Mouse (Mus musculus) urinary bladder, postnatal 36 days (tissue): ENCODE measurements at regions not wholly inside any gene's neighbourhood (a gene's known extent, or its start where the extent isn't known, plus 50 kb on each side); places are given as distances from the start of the nearest gene placed in this dataset.

Source experiments
- DNase-seq, 2 experiments: peaks; one replicate each; pipeline ENCODE4 v3.0.0; 2022; ENCODE audit warnings: low spot score in 2 of 2, mixed read lengths in 1 of 2

- DNase-seq = no peak
Measured at GRCm38 (mm10) chr6:127341604-127342003, 105.0 kb upstream of the Parp11 start.

GRCm38 (mm10) chr6:127348770-127349409 lies 97.8 kb upstream of the Parp11 start:
- no peak for DNase-seq

- no peak for DNase-seq
Measured at GRCm38 (mm10) chr6:127349479-127350110, 97.0 kb upstream of the Parp11 start.

GRCm38 (mm10) chr6:127351691-127352090 lies 94.9 kb upstream of the Parp11 start:
- DNase-seq = no peak

- no peak for DNase-seq
Measured at GRCm38 (mm10) chr6:127355112-127355511, 91.5 kb upstream of the Parp11 start.

GRCm38 (mm10) chr6:127356442-127356841 lies 90.2 kb upstream of the Parp11 start:
- no peak for DNase-seq

GRCm38 (mm10) chr6:127358805-127359204 lies 87.8 kb upstream of the Parp11 start:
- DNase-seq = no peak

GRCm38 (mm10) chr6:127359391-127359874 lies 87.2 kb upstream of the Parp11 start:
- DNase-seq = peak; percentile 75

- no peak for DNase-seq
Measured at GRCm38 (mm10) chr6:127362166-127362565, 84.5 kb upstream of the Parp11 start.

GRCm38 (mm10) chr6:127362966-127363752 lies 83.5 kb upstream of the Parp11 start:
- DNase-seq = no peak

GRCm38 (mm10) chr6:127363871-127364590 lies 82.6 kb upstream of the Parp11 start:
- no peak for DNase-seq

GRCm38 (mm10) chr6:127364591-127365187 lies 82.0 kb upstream of the Parp11 start:
- no peak for DNase-seq

- no peak for DNase-seq
Measured at GRCm38 (mm10) chr6:127365246-127365645, 81.4 kb upstream of the Parp11 start.

GRCm38 (mm10) chr6:127365651-127366050 lies 81.0 kb upstream of the Parp11 start:
- DNase-seq = no peak

- no peak for DNase-seq
Measured at GRCm38 (mm10) chr6:127373052-127373451, 73.6 kb upstream of the Parp11 start.

GRCm38 (mm10) chr6:127373797-127374463 lies 72.7 kb upstream of the Parp11 start:
- DNase-seq = no peak

GRCm38 (mm10) chr6:127374464-127375143 lies 72.0 kb upstream of the Parp11 start:
- peak in 1 of 2 experiments; percentile 60 for DNase-seq

- no peak for DNase-seq
Measured at GRCm38 (mm10) chr6:127375144-127375529, 71.5 kb upstream of the Parp11 start.

GRCm38 (mm10) chr6:127375711-127376199 lies 70.9 kb upstream of the Parp11 start:
- DNase-seq = no peak

- DNase-seq = no peak
Measured at GRCm38 (mm10) chr6:127378701-127379100, 67.9 kb upstream of the Parp11 start.
